Mouse (Mus musculus) limb, embryonic 11.5 days (tissue): ENCODE data around the gene Tasp1. TPM values are rescaled to one million over a fixed set of nuclear protein-coding genes. Genes with fewer than 3 reads are reported as not detected.
A peak's percentile ranks its signal among the peaks of the same experiment; 100 is the strongest.

Source experiments
- ATAC-seq: fragments of 200-750 bp; cut with Nextera tagmentation; 2 replicates; pipeline ENCODE4 v1.8.0; 2017; ENCODE audit warnings: low read depth; ENCODE audit not compliant: insufficient number of reproducible peaks, low FRiP score, low TSS enrichment
- DNase-seq: peaks from one replicate; pipeline ENCODE4 v3.0.0-alpha.2; 2015; ENCODE audit warnings: low spot score
- H3K27ac ChIP-seq: fragments of 300-500 bp; sonication (generic); replicated peaks from 2 replicates; pipeline ENCODE4 v1.5.1; 2014; ENCODE audit warnings: low read depth, mild to moderate bottlenecking, low read length
- H3K27me3 ChIP-seq: fragments of 300-500 bp; sonication (generic); 2 replicates; pipeline ENCODE4 v1.6.1; 2014; ENCODE audit warnings: mild to moderate bottlenecking, low read length, mixed read lengths; ENCODE audit not compliant: control insufficient read depth, insufficient read depth
- H3K36me3 ChIP-seq: fragments of 300-500 bp; sonication (generic); 2 replicates; pipeline ENCODE4 v1.6.1; 2014; ENCODE audit warnings: mild to moderate bottlenecking, low read length, moderate library complexity, mixed read lengths; ENCODE audit not compliant: control insufficient read depth, insufficient read depth
- H3K4me1 ChIP-seq: fragments of 300-500 bp; sonication (generic); 2 replicates; pipeline ENCODE4 v1.6.1; 2014; ENCODE audit warnings: low read length, mixed read lengths; ENCODE audit not compliant: control insufficient read depth, insufficient read depth
- H3K4me2 ChIP-seq: fragments of 300-500 bp; sonication (generic); 2 replicates; pipeline ENCODE4 v1.6.1; 2014; ENCODE audit warnings: low read depth, mild to moderate bottlenecking, moderate library complexity; ENCODE audit not compliant: severe bottlenecking
- H3K4me3 ChIP-seq: fragments of 300-500 bp; sonication (generic); 2 replicates; pipeline ENCODE4 v1.5.1; 2014; ENCODE audit warnings: low read depth, low read length
- H3K9ac ChIP-seq: fragments of 300-500 bp; sonication (generic); 2 replicates; pipeline ENCODE4 v1.6.1; 2014; ENCODE audit warnings: mild to moderate bottlenecking, low read length
- H3K9me3 ChIP-seq: fragments of 300-500 bp; sonication (generic); 2 replicates; pipeline ENCODE4 v1.6.1; 2016; ENCODE audit warnings: low read length; ENCODE audit not compliant: control insufficient read depth
- WGBS: fragments of 180-500 bp; shearing (Covaris S2); extraction: QIAGEN DNeasy Blood & Tissue Kit; methylation state at CpG from one replicate; pipeline ENCODE4 v1.1.7; 2014; 5-methylcytosine and 5-hydroxymethylcytosine counted together
- polyA plus RNA-seq: library from polyadenylated mRNA; unstranded; fragments of >200 nt; fragmentation: Nextera tagmentation; extraction: Ambion mirVana; gene quantifications from 2 replicates; pipeline ENCODE4 v1.2.1, GENCODE M21; 2014

Tasp1 gene
- polyA plus RNA-seq = 20.2 and 21.8 TPM in 2 replicates

- Histone ChIP-seq H3K9ac (peak within 1 kb of the TSS; percentile 89), H3K4me2 (peak within 1 kb of the TSS; percentile 84), H3K9me3 (no peaks in the 10 kb centered on the region), H3K27ac (peak within 1 kb of the TSS; percentile 42; the same call in 1 of the 2 replicates), H3K4me1 (no peaks in the 10 kb centered on the region), H3K27me3 (no peaks in the 10 kb centered on the region), H3K4me3 (peak within 1 kb of the TSS; percentile 85), H3K36me3 (no peaks in the 10 kb centered on the region)
- ATAC-seq = peak; percentile 100
- under 1% methylated on average over 68 of the region's 68 CpGs for WGBS
- peak; percentile 92 for DNase-seq
Observed at GRCm38 (mm10) chr2:140066353-140067314, at the start of gene Tasp1. TSS of gene Tasp1 (minus strand) at chr2:140066805.

- H3K27ac ChIP-seq = no peak overlapping the region
- H3K9ac ChIP-seq = no peak overlapping the region
- H3K36me3 ChIP-seq = no peaks in the 10 kb centered on the region
- no peak overlapping the region for H3K4me3 ChIP-seq
- ATAC-seq (no peak), DNase-seq (no peak)
- H3K9me3 ChIP-seq = no peaks in the 10 kb centered on the region
- WGBS = 92% methylated on average over 8 of the region's 8 CpGs
- no peak overlapping the region for H3K4me2 ChIP-seq
- H3K4me1 ChIP-seq = no peaks in the 10 kb centered on the region
- H3K27me3 ChIP-seq = no peaks in the 10 kb centered on the region
Observed at GRCm38 (mm10) chr2:140113851-140114250, 47.2 kb upstream of the Tasp1 start.

- no peaks in the 10 kb centered on the region for H3K4me1 ChIP-seq
- no peak overlapping the region for H3K4me2 ChIP-seq
- H3K27me3 ChIP-seq = no peaks in the 10 kb centered on the region
- no peak overlapping the region for H3K4me3 ChIP-seq
- H3K27ac ChIP-seq = no peak overlapping the region
- no peaks in the 10 kb centered on the region for H3K9me3 ChIP-seq
- no peak overlapping the region for H3K9ac ChIP-seq
- DNase-seq = no peak
- ATAC-seq = no peak
- H3K36me3 ChIP-seq = no peaks in the 10 kb centered on the region
- 46% methylated on average over 1 of the region's 1 CpGs for WGBS
Observed at GRCm38 (mm10) chr2:140108945-140109344, 42.3 kb upstream of the Tasp1 start.

- WGBS = 86% methylated on average over 4 of the region's 4 CpGs
- H3K36me3 ChIP-seq = no peaks in the 10 kb centered on the region
- H3K27ac ChIP-seq = no peak overlapping the region
Observed at GRCm38 (mm10) chr2:140107641-140108040, 41.0 kb upstream of the Tasp1 start.

GRCm38 (mm10) chr2:140104951-140105350, 38.3 kb upstream of the Tasp1 start:
- H3K4me1 ChIP-seq = no peaks in the 10 kb centered on the region
- 51% methylated on average over 3 of the region's 3 CpGs for WGBS
- no peaks in the 10 kb centered on the region for H3K9me3 ChIP-seq
- no peak overlapping the region for H3K27ac ChIP-seq
- no peaks in the 10 kb centered on the region for H3K36me3 ChIP-seq
- ATAC-seq (no peak), DNase-seq (no peak)
- no peak overlapping the region for H3K4me2 ChIP-seq
- H3K27me3 ChIP-seq = no peaks in the 10 kb centered on the region
- H3K9ac ChIP-seq = no peak overlapping the region
- H3K4me3 ChIP-seq = no peak overlapping the region

More at GRCm38 (mm10) chr2:140107641-140108040, 41.0 kb upstream of the Tasp1 start:
- H3K4me2 ChIP-seq = no peak overlapping the region
- no peak for ATAC-seq
- no peaks in the 10 kb centered on the region for H3K4me1 ChIP-seq
- no peak overlapping the region for H3K4me3 ChIP-seq
- H3K9me3 ChIP-seq = no peaks in the 10 kb centered on the region
- no peaks in the 10 kb centered on the region for H3K27me3 ChIP-seq
- no peak overlapping the region for H3K9ac ChIP-seq
- no peak for DNase-seq

- no peak for DNase-seq
- 89% methylated on average over 3 of the region's 3 CpGs for WGBS
- no peak for ATAC-seq
- H3K4me2 ChIP-seq = no peak overlapping the region
- no peak overlapping the region for H3K4me3 ChIP-seq
- no peaks in the 10 kb centered on the region for H3K36me3 ChIP-seq
- H3K9me3 ChIP-seq = no peaks in the 10 kb centered on the region
- no peak overlapping the region for H3K27ac ChIP-seq
- no peak overlapping the region for H3K9ac ChIP-seq
- H3K27me3 ChIP-seq = no peaks in the 10 kb centered on the region
- H3K4me1 ChIP-seq = no peaks in the 10 kb centered on the region
Observed at GRCm38 (mm10) chr2:140100551-140101474, 34.2 kb upstream of the Tasp1 start.

GRCm38 (mm10) chr2:140099971-140100370, 33.4 kb upstream of the Tasp1 start:
- DNase-seq (no peak), ATAC-seq (no peak)
- Histone ChIP-seq H3K27me3 (no peaks in the 10 kb centered on the region), H3K4me1 (no peaks in the 10 kb centered on the region), H3K4me3 (no peak overlapping the region), H3K27ac (no peak overlapping the region), H3K9ac (no peak overlapping the region), H3K36me3 (no peaks in the 10 kb centered on the region), H3K4me2 (no peak overlapping the region), H3K9me3 (no peaks in the 10 kb centered on the region)
- WGBS = 90% methylated on average over 3 of the region's 3 CpGs

GRCm38 (mm10) chr2:140097131-140097591, 30.6 kb upstream of the Tasp1 start:
- H3K4me3 ChIP-seq = no peak overlapping the region
- H3K9me3 ChIP-seq = no peaks in the 10 kb centered on the region
- ATAC-seq = peak; percentile 32; the same call in 1 of the 2 replicates
- 82% methylated on average over 3 of the region's 3 CpGs for WGBS
- no peak overlapping the region for H3K9ac ChIP-seq
- DNase-seq = no peak
- H3K4me2 ChIP-seq = no peak overlapping the region
- no peaks in the 10 kb centered on the region for H3K36me3 ChIP-seq
- no peaks in the 10 kb centered on the region for H3K27me3 ChIP-seq
- no peaks in the 10 kb centered on the region for H3K4me1 ChIP-seq
- no peak overlapping the region for H3K27ac ChIP-seq
